Mouse (Mus musculus): ENCODE measurements around the gene Trcg1.

Gene Trcg1

DNA sequence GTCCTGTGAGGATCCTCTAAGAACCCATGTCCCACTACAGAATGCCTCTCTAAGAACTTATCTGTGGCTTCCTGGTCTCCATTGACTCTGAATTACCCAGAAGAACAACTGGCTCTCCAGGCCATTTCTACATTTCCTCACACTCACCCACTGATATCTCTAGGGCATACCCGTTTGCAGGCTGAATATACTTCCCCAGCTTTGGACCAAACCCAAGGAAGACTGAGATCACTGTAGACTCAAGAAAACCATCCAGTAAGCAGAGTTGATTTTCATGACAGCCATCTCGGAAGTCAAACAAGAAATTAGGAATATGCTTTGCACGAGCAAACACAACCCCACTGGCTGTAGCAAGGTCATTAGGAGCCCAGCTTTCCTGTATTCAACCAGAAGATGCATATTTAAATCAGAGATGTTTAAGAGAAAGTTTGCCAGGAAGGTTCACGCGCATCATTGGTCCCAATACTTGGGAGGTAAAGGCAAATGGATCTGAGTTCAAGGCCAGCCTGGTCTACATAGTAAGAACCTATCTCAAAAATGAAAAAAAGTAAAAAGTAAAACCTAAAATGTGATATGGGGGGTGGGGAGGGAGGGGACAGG lies 3.9 kb upstream of the Trcg1 start:
- DNase-seq (ENCODE audit: low read depth, low spot score), result no peak

DNA sequence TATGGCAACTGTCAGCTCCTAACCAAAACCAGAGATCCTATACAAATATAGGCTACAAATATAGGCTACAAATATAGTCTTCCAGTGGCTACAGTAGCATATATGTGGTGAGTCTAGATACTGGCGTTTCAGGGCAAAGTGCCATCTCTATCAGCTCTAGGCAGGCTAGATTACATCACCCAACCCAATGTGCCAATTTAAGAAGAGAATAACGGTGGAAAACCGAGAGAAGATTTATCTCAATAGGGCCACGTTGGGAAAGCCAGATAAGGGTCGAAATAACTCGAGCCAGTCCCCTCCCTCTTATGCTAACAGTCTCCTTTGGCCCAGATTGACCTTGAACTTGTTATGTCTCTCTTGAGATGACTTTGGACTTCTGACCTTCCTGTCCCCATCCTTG lies 3.2 kb upstream of the Trcg1 start:
- DNase-seq (ENCODE audit: low read depth, low spot score), result no peak

DNA sequence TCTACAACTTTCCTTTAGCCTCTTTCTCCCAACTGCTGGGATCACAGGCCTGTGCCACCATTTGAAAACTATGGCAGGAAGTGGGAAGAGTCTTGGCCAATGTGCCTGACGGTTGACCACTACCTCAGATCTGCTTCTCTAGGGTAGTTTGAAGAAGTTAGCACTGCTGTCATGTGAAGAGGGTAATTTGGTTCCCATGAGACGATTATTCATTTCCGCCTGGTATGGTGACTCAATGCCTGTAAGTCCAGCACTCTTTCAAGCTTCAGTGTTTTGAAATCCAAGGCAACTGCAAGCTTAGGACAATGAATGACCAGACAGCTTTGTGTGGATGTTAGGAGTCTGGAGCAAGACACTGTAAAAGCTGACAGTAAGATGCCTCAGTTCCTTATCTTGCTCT lies 2.6 kb upstream of the Trcg1 start:
- DNase-seq (ENCODE audit: low read depth, low spot score), result no peak

DNA sequence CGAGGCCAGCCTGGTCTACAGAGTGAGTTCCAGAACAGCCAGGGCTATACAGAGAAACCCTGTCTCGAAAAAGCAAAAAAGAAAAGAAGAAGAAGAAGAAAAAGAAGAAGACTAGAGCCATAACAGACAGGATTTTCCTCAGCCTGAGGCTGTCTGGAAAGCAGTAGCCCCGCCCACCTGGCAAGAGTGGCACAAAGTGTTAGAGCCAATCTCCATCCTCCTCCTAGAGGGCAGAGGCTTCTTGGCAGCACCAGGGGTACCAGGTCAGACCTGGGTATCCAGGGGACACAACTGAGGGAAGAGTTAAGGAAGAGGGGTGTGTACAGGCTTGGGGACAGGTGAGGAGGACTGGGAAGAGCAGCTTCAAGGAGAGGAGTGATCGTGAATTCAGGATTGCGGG lies 1.3 kb downstream of the Trcg1 start:
- no peak for DNase-seq (ENCODE audit: low read depth, low spot score)

DNA sequence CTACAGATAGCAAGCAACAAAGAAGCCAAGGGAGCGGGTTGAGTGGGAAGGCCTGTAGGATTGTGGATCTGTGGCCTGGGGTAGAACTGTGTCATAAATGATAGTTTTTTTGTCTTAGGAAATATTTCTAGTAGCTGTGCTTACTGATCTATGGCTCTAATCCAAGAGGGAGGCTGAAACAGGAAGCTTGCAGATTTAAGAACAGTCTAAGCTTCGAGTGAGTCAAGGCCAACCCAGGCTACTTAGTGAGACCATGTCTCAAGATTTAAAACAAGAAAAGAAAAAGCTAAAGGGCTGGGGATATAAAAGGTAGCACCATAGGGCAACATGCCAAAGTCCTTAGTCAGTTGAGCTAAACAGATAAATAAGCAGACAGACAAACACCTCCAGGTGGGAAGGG lies 1.9 kb downstream of the Trcg1 start:
- DNase-seq (ENCODE audit: low read depth, low spot score), result no peak

DNA sequence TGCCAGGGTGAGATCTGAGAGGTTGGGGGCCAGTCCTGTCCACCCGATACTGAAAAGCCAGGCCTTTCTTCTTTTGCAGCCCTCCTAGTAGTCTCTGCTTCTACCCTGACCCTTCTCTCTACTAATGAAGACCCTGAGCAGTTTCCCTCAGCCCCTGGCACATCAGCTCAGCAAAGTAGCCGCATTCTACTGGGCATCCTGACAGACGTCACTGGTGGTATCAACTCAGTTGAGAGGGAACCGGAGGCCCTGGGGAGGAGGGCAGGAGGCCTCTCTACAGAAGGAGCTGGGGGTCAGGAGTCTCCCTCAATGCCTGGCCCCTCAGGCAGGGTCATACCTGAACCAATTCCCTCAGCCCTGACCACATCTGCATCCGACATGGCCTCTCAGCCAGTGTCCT lies 4.8 kb downstream of the Trcg1 start:
- DNase-seq (ENCODE audit: low read depth, low spot score), result no peak

DNA sequence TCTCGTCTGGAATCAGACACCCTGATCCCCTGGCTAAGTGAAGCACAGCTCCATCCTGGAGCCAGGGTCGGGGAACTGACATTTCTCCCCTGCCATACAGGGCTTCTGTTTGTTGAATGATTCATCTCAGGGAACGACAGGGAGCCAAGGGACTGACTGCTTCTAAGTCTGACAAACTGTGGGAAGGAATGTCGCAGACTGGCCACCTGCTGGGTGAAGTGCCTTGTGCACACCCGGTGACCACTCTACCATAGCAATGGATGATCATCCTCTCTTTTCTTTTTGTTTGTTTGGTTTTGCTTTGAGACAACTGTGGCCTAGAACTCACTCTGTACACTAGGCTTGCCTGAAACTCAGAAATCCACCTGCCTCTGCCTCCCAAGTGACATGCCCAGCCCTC lies 6.6 kb downstream of the Trcg1 start:
- no peak for DNase-seq (ENCODE audit: low read depth, low spot score)

DNA sequence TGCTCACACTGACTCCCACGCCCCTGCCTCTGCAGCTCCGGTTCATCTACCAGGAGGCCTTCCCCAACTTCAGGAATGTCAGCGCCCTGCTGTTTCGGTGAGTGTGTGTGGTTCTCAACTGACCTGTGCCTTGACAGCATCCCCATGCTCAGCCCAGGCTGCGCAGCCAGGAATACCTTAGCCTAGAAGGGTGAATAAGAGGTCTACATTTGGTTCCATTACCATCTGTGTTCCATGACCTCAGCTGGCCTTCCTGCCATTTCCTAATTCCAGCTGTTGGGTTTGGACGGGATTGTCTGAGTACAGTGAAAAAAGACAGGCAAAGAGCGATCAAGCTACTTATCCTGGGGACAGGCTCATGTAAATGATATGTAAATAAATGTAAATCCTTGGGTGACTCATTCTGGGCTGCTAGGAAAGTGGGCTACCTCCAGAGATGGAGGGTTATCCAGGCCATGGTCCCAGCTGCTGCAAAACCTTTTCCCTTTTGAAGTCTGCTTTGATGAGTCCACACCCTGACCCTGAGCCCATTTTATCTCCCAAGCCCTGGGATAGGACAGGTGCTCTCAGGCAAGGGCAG lies 7.8 kb downstream of the Trcg1 start:
- no peak for DNase-seq (ENCODE audit: low read depth, low spot score)

DNA sequence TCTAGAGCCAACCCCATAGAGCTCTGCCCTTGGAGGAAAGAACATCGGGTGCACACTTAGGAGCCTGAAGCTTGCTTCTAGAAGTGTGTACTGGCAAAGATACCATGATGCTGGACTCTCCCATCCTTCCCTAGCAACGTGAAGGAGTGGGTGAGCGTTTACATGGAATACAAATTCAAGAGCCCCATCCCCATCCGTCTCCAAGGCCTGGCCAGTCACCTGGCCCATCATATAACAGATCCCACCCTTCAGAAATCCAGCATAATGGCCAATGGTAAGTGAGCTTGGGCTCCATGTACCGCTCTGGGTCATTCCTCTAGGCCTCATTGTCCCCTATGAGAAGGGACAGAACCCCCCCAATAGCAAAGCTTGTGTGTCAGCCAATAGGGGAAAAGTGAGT lies 10.1 kb downstream of the Trcg1 start:
- no peak for DNase-seq (ENCODE audit: low read depth, low spot score)

DNA sequence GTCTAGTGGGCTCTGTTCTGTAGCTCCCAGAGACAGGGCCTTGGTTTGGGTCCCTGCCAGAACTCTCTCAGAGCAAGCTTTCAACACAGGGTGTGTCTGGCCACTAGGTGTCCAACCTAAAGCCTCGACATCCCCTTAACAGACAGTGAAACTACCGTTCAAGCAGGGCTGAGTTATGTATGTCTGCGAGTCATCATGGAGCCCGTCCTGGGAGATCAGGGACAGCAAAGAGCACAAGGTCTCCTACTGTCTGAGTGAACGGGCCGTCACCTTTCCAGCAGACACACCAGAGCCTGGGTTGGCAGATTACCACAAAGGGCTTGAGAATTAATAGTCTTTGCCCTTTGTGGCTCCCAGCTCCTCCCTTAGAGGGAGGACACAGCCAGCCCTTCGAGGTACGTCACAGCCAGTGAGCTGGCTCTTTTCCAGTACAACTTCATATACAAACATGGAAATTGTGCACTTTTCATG lies 10.9 kb downstream of the Trcg1 start:
- DNase-seq (ENCODE audit: low read depth, low spot score), result no peak

DNA sequence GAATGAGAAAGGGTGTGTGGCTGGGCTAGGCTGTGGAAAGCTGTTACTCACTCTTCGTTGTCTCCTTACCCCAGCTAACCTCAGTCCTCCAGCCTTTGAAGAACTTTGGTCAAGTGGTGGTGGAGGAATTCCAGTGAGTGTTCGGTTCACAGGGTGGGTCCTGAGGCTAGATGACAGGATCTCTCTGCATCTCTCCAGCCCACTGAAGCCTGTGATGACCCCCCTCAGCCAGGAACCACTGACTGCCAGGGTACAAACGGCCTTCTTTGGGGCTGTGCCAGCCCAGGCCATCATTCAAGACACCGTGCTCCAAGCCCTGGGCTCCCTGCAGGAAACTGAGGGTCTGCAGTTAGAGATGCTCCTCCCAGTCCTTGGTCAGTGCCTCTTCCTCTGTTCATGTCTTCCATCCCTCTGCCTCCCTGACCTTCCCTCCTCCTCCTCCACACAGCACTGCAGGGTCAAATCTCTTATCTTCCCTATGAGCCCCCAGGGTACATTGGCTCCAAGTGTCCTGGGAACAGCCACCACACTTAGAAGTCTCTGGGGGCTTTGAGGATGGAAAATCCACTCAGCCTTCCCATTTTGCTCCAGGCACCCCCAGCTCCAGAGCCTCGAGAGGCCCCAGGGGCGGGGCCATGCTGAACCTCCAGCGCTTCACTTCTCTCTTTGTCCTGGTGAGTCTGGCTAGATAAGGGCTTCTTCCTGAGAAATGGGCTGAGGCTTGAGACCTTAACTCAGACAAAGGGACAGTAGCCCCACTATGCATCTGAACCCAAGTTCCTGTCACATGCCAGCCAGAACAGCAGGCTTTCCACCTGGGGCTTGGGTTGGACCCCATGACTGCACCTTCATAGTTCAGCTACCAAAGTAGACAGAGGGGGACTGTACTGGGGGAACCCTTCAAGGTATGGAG lies 11.9 kb downstream of the Trcg1 start:
- no peak for DNase-seq (ENCODE audit: low read depth, low spot score)

DNA sequence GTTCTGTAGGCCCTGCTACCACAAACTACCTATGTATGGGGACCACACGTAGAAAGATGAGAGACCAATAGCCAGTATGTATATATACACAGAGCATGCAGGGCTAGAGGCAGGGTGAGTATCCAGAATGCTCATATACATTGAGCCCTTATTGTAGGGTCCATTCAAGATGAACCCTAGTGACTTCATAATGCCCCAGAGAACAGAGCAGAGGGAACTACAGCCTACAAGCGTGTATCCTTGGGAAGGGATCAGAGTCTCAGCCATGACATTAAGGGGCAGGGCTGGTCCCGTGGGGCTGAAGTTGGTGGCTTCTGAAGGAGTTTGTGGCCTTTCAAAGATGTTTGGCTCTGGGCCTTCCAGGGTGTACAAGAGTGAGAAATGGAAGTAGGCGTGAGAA lies 13.7 kb downstream of the Trcg1 start:
- no peak for DNase-seq (ENCODE audit: low read depth, low spot score)

DNA sequence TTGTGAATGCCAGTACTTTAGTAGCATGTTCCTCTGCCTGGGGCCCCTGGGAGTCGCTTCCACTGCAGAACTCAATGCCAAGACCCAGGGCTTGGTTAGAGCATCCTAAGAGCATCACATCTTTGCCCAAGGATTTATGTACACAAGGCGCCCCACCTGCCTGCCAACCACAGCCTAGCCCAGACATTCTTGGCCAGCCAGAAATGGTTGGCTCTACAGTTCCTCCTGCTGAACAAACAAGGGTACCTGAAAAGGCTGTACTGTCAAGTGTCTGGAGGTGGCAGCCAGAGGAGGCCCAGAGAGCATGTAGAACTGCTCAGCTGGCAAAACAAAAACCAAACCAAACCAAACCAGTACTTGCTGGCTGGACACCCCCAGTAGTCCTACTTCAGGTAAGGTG lies 14.8 kb downstream of the Trcg1 start:
- DNase-seq (ENCODE audit: low read depth, low spot score), result no peak

DNA sequence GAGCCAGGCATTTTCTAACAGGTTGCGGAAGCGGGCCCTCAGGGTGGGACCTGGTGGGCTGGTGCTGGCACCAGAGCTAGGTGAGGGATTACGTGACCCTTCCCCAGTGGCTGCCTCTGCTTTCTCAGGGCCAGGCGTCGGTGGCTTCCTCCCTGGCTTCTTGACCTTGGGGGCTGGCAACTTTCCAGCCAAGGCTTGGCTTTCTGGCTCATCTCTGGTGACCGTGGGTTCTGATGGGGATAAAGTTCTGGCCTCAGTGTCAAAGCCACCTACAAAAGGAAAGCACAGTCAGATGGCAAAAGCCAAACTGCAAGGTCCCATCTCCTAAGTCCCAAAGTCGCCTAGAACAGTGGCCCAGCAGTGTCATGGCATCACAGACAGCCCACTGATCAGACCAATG lies 17.7 kb downstream of the Trcg1 start:
- DNase-seq (ENCODE audit: low read depth, low spot score), result no peak

DNA sequence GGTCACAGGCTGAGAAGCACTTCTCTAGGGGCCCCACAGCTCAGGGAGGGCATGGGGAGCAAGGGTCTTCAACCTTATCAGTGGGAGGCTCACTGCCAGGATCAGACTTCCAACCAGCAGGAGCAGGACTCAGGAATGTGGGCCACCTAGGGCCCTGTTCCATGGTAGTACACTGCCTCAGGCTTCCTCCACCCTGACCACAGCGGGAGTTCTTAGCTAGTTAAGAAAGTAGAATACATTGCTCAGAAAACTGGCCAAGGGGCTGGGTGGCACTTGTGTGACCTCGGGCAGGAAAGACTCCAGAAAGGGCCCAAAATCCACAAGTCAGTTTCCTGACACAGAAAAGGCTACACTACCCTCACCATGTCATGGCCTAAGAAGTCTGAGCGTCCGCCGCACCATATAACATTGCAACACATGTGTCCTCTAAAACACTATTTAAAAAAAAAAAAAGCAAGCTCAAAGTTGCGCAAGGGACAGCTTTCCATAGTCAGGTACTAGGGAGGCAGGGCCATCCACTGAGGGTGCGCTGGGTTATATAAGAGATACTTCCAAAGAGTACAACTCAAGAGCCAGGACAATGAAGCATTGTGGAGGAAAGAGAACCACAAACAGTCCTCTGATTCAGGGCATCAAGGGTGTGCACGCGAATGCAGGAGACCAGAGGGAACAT lies 18.6 kb downstream of the Trcg1 start:
- DNase-seq (ENCODE audit: low read depth, low spot score), result no peak

DNA sequence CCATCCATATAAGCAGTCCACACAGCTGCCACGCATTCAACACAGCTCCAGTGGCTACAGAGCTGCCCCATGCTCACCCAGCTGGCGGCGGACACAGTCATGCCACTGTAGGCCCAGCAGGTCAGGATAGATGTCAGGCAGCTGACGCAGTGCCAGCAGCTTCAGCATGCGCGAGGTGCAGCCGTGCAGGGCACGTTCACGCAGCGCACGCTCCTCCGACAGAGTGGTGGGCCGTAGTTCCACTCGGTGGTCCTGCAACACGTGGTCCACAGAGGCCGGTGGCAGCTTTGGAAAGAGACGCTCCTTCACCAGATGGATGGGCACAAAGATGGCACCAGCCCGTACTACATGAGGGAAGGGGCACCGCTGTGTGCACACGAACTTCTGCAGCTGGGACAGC lies 20.0 kb downstream of the Trcg1 start:
- DNase-seq (ENCODE audit: low read depth, low spot score), result no peak

DNA sequence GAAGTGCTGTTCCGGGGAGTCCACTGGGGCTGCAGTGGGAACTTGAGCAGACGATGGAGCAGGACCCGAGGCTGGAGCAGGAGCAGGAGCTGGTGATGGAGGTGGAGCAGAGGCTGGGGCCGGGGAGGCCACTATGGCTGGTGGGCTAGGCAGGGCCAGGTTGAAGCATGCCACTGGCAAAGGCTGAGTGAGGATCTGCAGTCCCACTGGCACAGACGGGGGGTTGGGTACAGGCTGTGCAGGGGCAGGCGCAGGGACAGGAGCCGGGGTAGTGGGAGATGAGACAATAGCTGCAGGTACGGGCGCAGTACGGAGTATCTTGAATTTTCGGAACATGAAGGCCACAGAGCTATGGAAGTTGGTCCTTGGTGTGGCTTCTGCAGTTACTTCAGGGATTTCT lies 20.5 kb downstream of the Trcg1 start:
- DNase-seq (ENCODE audit: low read depth, low spot score), result no peak

DNA sequence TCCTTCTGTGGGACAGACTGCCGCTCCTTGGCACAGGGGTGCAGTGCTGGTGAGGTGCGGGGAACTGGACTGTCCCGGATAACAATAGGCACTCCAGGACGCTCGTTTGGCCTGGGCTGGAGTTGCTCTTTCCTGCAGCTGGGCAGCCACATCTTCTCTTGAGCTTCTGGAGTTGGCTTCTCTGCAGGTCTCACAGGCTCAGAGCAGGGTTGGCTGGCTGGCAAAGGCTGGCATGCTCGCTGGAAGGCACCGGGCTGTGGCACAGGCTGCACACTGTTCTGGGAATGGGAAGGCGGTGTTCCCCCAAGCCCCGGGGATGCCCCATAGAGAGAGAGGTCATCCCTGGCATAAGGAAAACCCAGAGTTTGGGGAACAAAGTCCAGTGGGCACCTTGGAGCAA lies 21.3 kb downstream of the Trcg1 start:
- no peak for DNase-seq (ENCODE audit: low read depth, low spot score)

DNA sequence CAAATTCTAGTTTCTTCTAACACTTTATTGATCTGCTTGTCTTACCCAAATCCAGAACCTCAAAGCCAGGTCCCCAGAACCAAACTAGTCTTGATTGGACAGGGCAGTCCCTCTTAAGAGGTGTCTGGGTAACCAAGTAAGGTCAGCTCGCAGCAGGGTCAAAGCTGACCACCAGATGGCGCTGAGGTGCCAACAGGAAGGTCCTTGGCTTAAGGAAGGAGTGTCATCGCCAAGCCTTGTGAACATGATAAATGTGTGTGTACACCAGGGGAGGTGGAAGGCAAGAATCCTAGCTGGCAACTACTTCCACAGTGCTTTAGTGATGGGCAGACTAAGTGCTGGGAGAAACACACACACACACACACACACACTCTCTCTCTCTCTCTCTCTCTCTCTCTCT lies 23.4 kb downstream of the Trcg1 start:
- DNase-seq (ENCODE audit: low read depth, low spot score), result peak; percentile 72

DNA sequence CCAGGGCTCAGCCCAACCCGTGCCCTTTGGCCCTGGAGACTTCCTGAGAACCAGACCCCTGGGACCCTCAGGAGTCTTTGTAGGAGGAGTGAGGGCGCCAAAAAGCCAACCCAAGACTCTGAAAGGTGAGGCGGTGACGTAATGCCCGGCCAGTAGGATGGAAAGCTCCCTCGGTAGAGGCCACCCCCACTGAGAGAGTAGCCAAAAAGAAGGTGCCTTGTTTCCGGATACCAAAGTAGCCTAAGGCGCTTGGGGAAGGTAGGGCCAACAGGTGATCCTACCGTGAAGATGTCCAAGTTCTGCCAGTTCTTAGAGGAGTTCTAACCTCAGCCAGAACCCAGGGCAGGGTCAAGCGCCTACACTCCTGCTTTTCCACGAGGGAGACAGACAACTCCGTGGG lies 24.6 kb downstream of the Trcg1 start:
- DNase-seq (ENCODE audit: low read depth, low spot score), result no peak

DNA sequence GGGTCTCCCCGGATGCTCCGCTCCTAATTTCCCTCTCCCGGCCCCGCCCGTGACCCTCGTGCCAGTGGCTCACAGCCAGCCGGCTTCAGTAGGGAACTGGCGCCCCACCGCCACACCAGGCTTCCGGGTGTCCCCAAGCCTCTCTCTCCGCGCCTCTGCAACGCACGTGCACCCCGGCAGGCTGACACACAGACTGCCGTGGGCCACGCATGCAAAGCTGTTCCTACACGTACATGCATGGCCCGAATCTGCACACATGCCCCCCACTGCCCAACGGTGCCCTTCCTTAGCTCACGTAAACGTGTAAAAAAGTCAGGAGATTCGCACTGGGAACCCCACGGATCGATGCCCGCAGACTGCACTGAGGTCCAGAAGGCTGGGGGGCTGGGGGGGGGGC lies 25.2 kb downstream of the Trcg1 start:
- DNase-seq (ENCODE audit: low read depth, low spot score), result no peak
